Mouse (Mus musculus) liver, postnatal 0 days (tissue): ENCODE measurements at regions not wholly inside any gene's neighbourhood (a gene's known extent, or its start where the extent isn't known, plus 50 kb on each side); places are given as distances from the start of the nearest gene placed in this dataset.

Source experiments
- CTCF ChIP-seq: sonication (generic); IDR thresholded peaks from 2 replicates; pipeline ENCODE4 v1.5.1; 2016; ENCODE audit warnings: antibody characterized with exemption, low read depth
- EP300 ChIP-seq: IDR thresholded peaks from 2 replicates; pipeline ENCODE4 v1.6.1; 2016; ENCODE audit warnings: antibody characterized with exemption, low read depth, mild to moderate bottlenecking

DNA sequence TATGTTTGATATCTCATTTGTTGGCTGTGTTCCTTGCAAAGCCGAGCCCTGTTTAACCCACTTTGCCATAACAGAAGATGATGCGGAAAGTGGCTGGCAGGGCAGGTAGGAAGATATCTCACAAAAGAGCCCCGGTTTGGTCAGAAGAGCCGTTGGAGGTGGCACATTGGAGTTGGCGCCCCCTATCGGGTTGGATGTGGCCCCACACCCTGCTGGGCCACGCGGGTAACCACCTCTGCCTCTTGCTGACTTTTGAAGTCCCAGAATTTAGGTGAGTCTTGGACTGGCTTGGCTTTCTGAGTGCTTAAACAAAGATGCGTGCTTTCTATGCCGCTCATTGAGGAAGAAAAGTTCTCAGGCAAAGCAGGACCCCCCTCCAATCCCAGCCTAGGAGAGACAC is 56.1 kb downstream of the Gm4791 start:
- TF ChIP-seq CTCF, result no peak
- no peak for TF ChIP-seq EP300
